Mouse (Mus musculus) liver, embryonic 12.5 days (tissue): ENCODE results near the gene Hdhd3. TPM values are rescaled to one million over a fixed set of nuclear protein-coding genes. Genes with fewer than 3 reads are reported as not detected.
A peak's percentile ranks its signal among the peaks of the same experiment; 100 is the strongest.
"Not testable (repeated sequence)": the region's sequence is repeated elsewhere in the genome, so short reads cannot be mapped to it uniquely, and the experiment has no call there.

ENCODE experiments used
- ATAC-seq: fragments of 200-750 bp; cut with Nextera tagmentation; 2 replicates; pipeline ENCODE4 v1.8.0; 2017; ENCODE audit warnings: moderate number of reproducible peaks, mild to moderate bottlenecking, moderate library complexity
- H3K27ac ChIP-seq: fragments of 300-500 bp; sonication (generic); 2 replicates; pipeline ENCODE4 v1.5.1; 2016; ENCODE audit warnings: mild to moderate bottlenecking
- H3K27me3 ChIP-seq: fragments of 300-500 bp; sonication (generic); replicated peaks from 2 replicates; pipeline ENCODE4 v1.6.1; 2016; ENCODE audit warnings: mild to moderate bottlenecking, moderate library complexity
- H3K36me3 ChIP-seq: fragments of 300-500 bp; sonication (generic); 2 replicates; pipeline ENCODE4 v1.6.1; 2016; ENCODE audit warnings: mild to moderate bottlenecking, moderate library complexity
- H3K4me1 ChIP-seq: fragments of 300-500 bp; sonication (generic); 2 replicates; pipeline ENCODE4 v1.6.1; 2016
- H3K4me2 ChIP-seq: fragments of 300-500 bp; sonication (generic); 2 replicates; pipeline ENCODE4 v1.6.1; 2016; ENCODE audit warnings: mild to moderate bottlenecking, moderate library complexity
- H3K4me3 ChIP-seq: fragments of 300-500 bp; sonication (generic); 2 replicates; pipeline ENCODE4 v1.5.1; 2016; ENCODE audit warnings: mild to moderate bottlenecking, moderate library complexity
- H3K9ac ChIP-seq: fragments of 300-500 bp; sonication (generic); 2 replicates; pipeline ENCODE4 v1.6.1; 2016; ENCODE audit warnings: mild to moderate bottlenecking, moderate library complexity
- H3K9me3 ChIP-seq: fragments of 300-500 bp; sonication (generic); replicated peaks from 2 replicates; pipeline ENCODE4 v1.6.1; 2016; ENCODE audit warnings: mild to moderate bottlenecking, moderate library complexity
- WGBS: fragments of 180-500 bp; shearing (Covaris S2); methylation state at CpG from one replicate; pipeline ENCODE4 v1.1.7; 2016; ENCODE audit not compliant: insufficient replicate concordance; 5-methylcytosine and 5-hydroxymethylcytosine counted together
- polyA plus RNA-seq: library from polyadenylated mRNA; unstranded; fragments of >200 nt; fragmentation: Nextera tagmentation; extraction: Ambion mirVana; gene quantifications from 2 replicates; pipeline ENCODE4 v1.2.1, GENCODE M21; 2016

Hdhd3 gene
- polyA plus RNA-seq, 1 experiment from 2014 or later = 4.6 TPM

DNA sequence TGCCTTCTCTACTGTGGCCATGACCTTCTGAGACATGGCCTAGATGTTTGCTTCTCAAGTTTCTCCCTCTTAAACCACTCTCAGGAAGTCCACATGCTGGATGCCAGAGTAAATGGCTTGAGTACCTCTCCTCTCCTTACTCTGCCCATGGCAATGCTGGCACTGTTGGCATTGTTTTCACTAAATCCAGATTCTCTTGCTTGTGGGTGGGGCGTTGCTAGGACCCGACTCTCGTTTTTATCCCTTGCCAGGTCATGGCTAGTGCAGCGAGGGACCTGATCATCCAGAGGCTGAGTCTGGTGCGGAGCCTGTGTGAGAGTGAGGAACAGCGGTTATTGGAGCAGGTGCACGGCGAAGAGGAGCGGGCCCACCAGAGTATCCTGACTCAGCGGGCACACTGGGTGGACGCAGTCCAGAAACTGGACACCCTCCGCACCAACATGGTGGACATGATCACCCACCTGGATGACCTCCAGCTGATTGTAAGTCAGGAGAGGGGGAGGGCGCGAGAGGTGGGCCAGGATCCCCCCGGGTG, 17.0 kb downstream of the Hdhd3 start:
- Histone ChIP-seq H3K9me3 (no peaks in the 10 kb centered on the region), H3K4me2 (peak overlapping the region; percentile 23; the same call in 1 of the 2 replicates), H3K36me3 (no peaks in the 10 kb centered on the region), H3K9ac (no peak overlapping the region), H3K27me3 (peaks cover 15% of the 10 kb centered on the region), H3K27ac (peak overlapping the region; percentile 45), H3K4me1 (peaks cover 33% of the 10 kb centered on the region), H3K4me3 (no peak overlapping the region)
- 86% methylated on average over 15 of the region's 15 CpGs for WGBS
- ATAC-seq = no peak

DNA sequence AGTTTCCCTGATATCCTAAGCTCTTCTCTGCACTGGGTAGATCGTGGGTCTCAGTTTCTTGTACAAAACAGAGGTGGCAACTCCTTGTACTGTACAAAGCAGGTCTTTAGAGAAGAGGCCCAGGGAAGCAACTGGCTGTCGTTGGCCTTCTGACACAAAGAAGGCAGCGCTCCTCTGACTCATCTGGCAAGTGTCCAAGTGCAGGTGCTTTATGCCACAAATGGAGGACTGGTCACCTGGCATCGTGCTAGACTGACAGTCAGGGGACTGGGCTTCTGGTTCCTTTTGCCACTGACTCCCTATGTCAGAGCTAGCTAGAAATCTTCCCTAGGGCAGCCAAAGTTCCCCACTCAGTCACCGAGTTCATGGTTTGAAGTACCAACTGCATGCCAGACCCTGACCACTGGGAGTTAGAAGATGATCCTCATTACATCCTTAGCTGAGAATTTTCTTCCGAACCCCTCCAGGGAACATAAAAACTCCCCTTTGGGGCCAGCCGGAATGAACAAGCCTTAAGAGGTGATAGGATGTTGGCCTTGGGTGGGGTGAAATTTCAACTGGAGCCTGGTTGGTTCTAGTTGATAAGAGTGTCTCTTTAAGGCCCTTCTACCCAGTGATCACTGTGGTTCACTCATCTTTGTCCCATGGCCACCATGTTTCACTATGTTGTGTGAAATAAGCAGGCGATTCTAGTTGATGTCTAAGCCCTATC, 17.7 kb downstream of the Hdhd3 start:
- no peak overlapping the region for H3K4me3 ChIP-seq
- whole genome bisulfite sequencing = 65% methylated on average over 8 of the region's 8 CpGs
- H3K27ac ChIP-seq = peak overlapping the region; percentile 61
- no peaks in the 10 kb centered on the region for H3K36me3 ChIP-seq
- peaks cover 21% of the 10 kb centered on the region for H3K27me3 ChIP-seq
- peak overlapping the region; percentile 29 for H3K4me2 ChIP-seq
- peaks cover 33% of the 10 kb centered on the region for H3K4me1 ChIP-seq
- peak; percentile 88 for ATAC-seq
- no peaks in the 10 kb centered on the region for H3K9me3 ChIP-seq
- peak overlapping the region; percentile 39; the same call in 1 of the 2 replicates for H3K9ac ChIP-seq

DNA sequence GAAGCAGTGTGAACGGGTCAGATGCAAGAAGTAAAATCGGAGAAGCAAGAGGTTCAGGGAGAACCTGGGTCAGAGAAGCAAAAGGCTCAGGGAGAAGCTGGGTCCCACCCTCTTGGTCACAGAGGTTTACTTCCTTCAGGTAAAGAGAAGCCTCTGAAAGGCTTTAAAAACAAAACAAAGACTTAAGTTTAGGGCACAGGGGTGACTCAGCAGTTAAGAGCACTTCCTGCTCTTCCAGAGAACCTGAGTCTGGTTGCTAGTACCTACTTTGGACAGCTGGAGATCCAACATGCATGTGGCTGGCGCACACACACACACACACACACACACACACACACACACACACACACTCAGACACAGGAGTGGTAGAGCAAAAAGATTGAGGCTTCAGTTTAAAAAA, 18.3 kb downstream of the Hdhd3 start:
- 63% methylated on average over 3 of the region's 3 CpGs for WGBS

DNA sequence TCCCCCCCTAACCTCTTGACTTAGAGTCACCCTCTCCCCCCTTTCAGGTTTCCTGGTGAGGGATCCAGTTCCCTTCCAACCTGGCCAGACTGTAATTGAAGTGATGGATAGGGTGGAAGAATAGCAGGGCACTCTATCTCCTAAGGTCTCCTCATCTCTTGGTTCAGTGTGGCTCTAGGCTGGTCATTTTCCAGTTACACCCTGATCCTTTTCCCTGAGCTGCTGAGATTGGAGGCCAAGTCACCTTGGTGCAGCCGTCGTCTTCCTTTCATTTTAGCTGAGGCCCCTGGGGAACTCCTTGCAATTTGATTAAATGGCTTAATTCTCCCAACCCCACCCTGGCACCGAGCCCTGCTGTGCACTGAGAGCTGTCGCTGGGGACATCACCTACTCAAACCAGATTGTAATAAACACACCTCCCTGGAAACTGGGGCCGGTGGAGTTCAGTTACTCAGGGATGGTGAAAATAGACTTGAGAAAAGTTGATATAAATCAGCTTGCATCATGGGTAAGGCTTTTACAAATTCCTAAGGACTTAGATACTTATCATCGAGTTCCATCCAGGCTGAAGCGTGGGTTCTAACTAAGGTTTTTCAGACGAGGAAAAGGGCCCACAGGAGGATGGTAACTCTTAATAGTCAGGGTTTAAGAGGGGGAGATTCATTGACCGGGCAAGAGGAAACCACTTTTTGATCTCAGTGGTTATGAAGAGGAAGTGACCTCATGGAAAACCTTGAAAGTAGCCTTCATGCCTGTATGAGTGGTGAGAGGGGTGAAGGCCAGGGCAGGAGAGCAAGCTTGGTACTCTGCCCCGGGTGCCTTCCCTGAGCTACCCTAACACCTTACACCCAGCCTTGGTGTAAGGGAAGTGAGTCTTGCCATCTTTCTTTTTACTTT, 22.3 kb downstream of the Hdhd3 start:
- H3K4me2 ChIP-seq = no peak overlapping the region; the same call in 1 of the 2 replicates
- H3K27me3 ChIP-seq = peaks cover 48% of the 10 kb centered on the region
- H3K9ac ChIP-seq = no peak overlapping the region
- WGBS = 31% methylated on average over 10 of the region's 10 CpGs
- H3K9me3 ChIP-seq = no peaks in the 10 kb centered on the region
- no peaks in the 10 kb centered on the region for H3K36me3 ChIP-seq
- no peak overlapping the region for H3K27ac ChIP-seq
- peaks cover 31% of the 10 kb centered on the region for H3K4me1 ChIP-seq
- no peak overlapping the region for H3K4me3 ChIP-seq
- ATAC-seq = 0 out of 2 replicates have a peak, but pooled peaks have one; percentile 7

More for the DNA sequence above, 18.3 kb downstream of the Hdhd3 start:
- ATAC-seq = no peak
- no peaks in the 10 kb centered on the region for H3K36me3 ChIP-seq
- peaks cover 28% of the 10 kb centered on the region for H3K27me3 ChIP-seq
- no peaks in the 10 kb centered on the region for H3K9me3 ChIP-seq
- no peak overlapping the region for H3K9ac ChIP-seq
- peaks cover 38% of the 10 kb centered on the region for H3K4me1 ChIP-seq
- no peak overlapping the region for H3K4me2 ChIP-seq
- peak overlapping the region; percentile 61 for H3K27ac ChIP-seq
- H3K4me3 ChIP-seq = no peak overlapping the region

DNA sequence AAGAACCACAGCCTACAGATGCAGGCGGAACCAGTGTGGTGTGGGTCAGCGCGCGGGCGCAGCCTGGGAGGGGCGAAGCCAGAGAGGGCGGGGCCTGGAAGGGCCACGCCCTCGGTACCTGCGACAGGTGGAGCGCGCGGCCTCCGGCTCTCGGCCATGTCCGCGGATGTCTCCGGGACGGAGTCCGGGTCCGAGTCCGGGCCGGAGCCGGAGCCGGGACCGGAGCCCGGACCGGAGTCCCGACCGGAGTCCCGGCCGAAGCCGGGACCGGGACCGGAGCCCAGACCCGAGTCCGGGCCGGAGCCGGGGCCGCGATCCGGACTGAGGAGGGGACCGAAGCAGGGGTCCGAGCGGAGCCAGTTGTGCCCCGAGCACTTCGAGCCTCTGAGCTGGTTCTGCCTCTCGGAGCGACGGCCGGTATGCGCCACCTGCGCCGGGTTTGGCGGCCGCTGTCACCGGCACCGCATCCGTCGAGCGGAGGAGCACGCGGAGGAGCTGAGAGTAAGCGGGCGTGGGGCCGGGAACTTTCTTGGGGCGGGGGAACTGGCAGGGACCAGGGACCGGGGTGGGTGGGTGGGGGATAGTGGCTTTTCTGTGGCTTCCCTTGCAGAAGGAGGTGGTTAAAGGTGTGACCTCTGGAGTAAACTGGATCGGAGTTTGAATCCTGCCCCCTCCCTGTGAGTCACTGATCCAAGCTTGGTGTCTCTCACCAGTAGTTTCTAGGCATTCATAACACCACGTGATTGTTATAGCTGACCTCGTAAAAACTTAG, 23.1 kb downstream of the Hdhd3 start, which contains the start of gene Bspry:
Bspry (plus strand) TSS at position 117 of the 772 bp plus-strand sequence.
- Histone ChIP-seq H3K9ac (peak within 1 kb of the TSS; percentile 43; the same call in 1 of the 2 replicates), H3K4me3 (peak within 1 kb of the TSS; percentile 55), H3K4me2 (peak within 1 kb of the TSS; percentile 86), H3K27ac (no peak within 1 kb of the TSS), H3K36me3 (no peaks in the 10 kb centered on the region), H3K9me3 (no peaks in the 10 kb centered on the region), H3K27me3 (peaks cover 48% of the 10 kb centered on the region), H3K4me1 (peaks cover 23% of the 10 kb centered on the region)
- ATAC-seq = peak; percentile 70
- 2% methylated on average over 71 of the region's 71 CpGs for WGBS

DNA sequence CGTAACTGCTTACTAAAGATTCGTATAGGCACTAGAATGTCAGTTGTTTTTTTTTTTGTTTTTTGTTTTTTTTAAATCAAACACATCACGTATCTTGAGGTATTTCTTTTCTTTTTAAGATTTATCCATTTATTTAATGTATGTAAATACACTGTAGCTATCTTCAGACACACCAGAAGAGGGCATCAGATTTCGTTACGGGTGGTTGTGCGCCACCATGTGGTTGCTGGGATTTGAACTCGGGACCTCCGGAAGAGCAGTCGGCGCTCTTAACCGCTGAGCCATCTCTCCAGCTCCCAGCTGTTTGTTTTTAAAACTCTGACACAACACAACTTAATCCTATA, 23.7 kb downstream of the Hdhd3 start:
- H3K36me3 ChIP-seq, H3K27ac ChIP-seq, H3K9me3 ChIP-seq: not testable (repeated sequence)
- 12% methylated on average over 11 of the region's 11 CpGs for WGBS
- H3K27me3 ChIP-seq = peaks cover 48% of the 10 kb centered on the region
- peak overlapping the region; percentile 55 for H3K4me3 ChIP-seq
- H3K4me2 ChIP-seq = peak overlapping the region; percentile 86
- 0 out of 2 replicates have a peak, but pooled peaks have one; percentile 8 for ATAC-seq
- 0 out of 2 replicates have a peak overlapping the region, but pooled peaks have one; percentile 43 for H3K9ac ChIP-seq
- peaks cover 17% of the 10 kb centered on the region for H3K4me1 ChIP-seq

DNA sequence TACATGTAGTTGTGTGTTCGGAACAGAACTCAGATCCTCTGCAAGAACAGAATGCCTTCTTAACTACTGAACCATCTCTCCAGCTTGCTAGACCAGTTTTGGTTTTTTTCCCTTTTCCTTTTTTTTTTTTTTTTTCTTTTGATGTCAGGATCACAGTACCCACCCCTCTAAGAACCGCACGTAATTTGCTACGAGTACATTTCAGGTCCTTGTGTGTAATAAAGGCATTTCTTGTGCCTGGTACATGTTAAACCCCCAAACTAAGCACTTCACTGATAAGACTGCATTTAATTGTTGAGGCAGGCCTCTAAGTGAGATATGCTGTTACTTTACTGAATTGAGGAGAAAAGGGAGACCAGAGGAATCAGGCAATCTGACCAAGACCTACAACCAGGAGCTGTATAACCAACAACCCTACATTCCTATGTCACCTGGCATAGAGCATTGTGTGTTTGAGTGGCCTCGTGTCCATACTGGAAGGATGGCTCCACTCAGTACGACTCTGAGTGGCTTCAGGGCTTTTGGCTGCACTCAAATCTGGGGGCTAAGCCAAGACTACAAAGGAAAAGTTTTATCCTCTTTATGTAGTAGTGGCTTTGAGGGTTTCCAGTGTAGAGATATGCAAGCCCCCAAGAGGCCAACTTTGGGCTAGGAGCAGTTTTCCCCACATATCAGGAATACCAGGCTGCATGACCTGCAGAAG, 25.6 kb downstream of the Hdhd3 start:
- no peak overlapping the region for H3K27ac ChIP-seq
- WGBS = 67% methylated on average over 6 of the region's 6 CpGs
- H3K27me3 ChIP-seq = peaks cover 48% of the 10 kb centered on the region
- H3K9me3 ChIP-seq = no peaks in the 10 kb centered on the region
- H3K36me3 ChIP-seq = no peaks in the 10 kb centered on the region
- H3K4me2 ChIP-seq = no peak overlapping the region
- no peak for ATAC-seq
- no peak overlapping the region for H3K9ac ChIP-seq
- peaks cover 23% of the 10 kb centered on the region for H3K4me1 ChIP-seq
- H3K4me3 ChIP-seq = no peak overlapping the region

DNA sequence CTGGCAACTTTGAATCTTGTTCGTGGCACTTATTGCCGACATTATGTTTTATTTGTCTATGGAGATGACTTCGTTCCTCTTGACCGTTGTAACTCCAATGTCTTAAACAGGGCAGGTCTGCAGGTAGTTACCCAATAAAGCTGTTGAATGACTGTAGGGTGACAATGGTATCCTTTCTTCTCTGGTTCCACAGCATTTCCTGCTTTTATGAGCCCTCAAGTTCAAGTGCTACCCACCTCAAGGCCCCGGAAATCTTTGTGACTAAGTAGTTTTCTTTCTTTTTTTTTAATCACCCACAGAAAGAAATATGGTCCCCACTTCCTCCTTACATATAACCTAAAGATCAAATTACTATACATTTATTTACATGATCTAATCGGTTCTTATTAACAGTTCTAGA, 27.5 kb downstream of the Hdhd3 start:
- ATAC-seq = no peak
- Histone ChIP-seq H3K36me3 (no peaks in the 10 kb centered on the region), H3K4me1 (peaks cover 23% of the 10 kb centered on the region), H3K4me2 (no peak overlapping the region), H3K9me3 (no peaks in the 10 kb centered on the region), H3K9ac (no peak overlapping the region), H3K27me3 (peaks cover 29% of the 10 kb centered on the region), H3K27ac (no peak overlapping the region), H3K4me3 (no peak overlapping the region)
- 72% methylated on average over 6 of the region's 6 CpGs for whole genome bisulfite sequencing

DNA sequence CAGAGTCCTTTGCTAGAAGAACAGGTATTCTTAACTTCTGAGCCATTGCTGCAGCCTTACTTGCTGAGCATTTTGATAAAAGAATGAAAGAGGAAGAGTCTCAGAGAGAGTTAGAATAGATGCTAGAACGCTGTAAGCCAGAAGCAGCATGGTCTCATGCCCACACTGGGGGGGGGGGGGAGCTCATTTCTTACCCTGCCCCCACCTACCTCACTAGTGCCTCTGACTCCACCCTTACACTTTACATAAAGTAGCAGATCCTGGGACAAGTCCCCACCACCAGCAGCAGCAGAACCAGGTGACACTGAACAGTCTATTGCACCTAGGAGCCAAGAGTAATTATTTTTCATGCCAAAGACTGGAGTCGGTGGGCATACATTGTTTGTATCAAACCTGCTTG, 28.1 kb downstream of the Hdhd3 start:
- Histone ChIP-seq H3K4me2 (no peak overlapping the region), H3K9ac (no peak overlapping the region), H3K9me3 (no peaks in the 10 kb centered on the region), H3K27me3 (peaks cover 22% of the 10 kb centered on the region), H3K36me3 (no peaks in the 10 kb centered on the region), H3K4me1 (peaks cover 26% of the 10 kb centered on the region), H3K4me3 (no peak overlapping the region), H3K27ac (no peak overlapping the region)
- 76% methylated on average over 2 of the region's 2 CpGs for WGBS
- no peak for ATAC-seq

DNA sequence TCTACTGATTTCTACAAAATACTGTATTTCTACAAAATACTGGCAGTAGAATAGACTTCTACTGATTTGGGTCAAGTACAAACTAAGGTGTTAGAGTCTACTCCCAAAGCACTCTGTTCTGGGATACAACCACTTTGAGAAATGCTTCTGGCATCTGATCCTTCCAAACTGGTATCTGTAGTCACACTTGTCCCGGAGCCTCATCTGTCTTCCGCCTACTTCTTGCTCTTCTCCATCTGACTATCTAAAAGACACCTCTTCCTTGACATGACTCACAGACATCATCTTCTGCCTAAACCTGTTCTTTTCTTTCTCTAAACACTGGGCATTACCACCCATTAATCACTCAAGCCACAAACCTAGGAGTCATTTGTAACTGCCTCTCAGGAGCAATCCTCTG, 31.2 kb downstream of the Hdhd3 start:
- Histone ChIP-seq H3K4me2 (no peak overlapping the region), H3K27ac (no peak overlapping the region), H3K4me3 (no peak overlapping the region), H3K9me3 (no peaks in the 10 kb centered on the region), H3K9ac (no peak overlapping the region), H3K4me1 (peaks cover 14% of the 10 kb centered on the region), H3K36me3 (no peaks in the 10 kb centered on the region), H3K27me3 (no peaks in the 10 kb centered on the region; the same call in 1 of the 2 replicates)
- WGBS = 77% methylated on average over 2 of the region's 2 CpGs
- ATAC-seq = no peak

DNA sequence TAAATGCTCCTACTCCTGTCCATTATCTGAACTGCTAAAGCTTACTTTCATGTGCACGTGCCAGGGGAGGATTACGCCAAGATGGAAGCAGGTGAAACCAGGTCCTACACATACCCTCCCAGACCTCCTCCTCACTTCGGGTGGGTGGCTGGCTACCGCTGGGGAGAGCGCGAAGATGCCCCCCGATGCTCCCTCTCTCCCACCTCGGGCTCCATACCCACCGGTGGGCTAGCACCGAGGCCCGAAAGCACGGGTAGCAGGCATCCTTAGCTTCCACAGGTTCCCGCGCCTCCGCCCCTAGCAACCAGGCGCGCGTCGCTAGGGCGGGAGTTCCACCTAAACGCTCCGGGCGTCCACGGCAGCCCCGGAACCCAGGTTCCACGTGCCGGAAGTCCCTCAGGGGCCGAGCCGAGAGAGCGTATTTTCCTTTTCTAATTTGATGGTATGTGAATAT, 32.6 kb downstream of the Hdhd3 start, which contains the start of gene Wdr31:
Wdr31 (minus strand) TSS at position 299 of the 454 bp plus-strand sequence.
- Histone ChIP-seq H3K4me1 (peaks cover 14% of the 10 kb centered on the region), H3K9ac (peak within 1 kb of the TSS; percentile 68), H3K27me3 (no peaks in the 10 kb centered on the region), H3K36me3 (no peaks in the 10 kb centered on the region), H3K9me3 (no peaks in the 10 kb centered on the region), H3K4me2 (peak within 1 kb of the TSS; percentile 90), H3K27ac (no peak within 1 kb of the TSS), H3K4me3 (peak within 1 kb of the TSS; percentile 69)
- WGBS = 1% methylated on average over 30 of the region's 30 CpGs
- ATAC-seq = peak; percentile 90
